Mouse (Mus musculus) ES-E14 (cell line): ENCODE results near the gene Ethe1.

Experiments used
- CHD2 ChIP-seq: IDR thresholded peaks from 2 replicates; pipeline ENCODE4 v1.6.1; 2014; ENCODE audit warnings: mild to moderate bottlenecking, low read depth, low read length, inconsistent platforms
- HCFC1 ChIP-seq: IDR thresholded peaks from 2 replicates; pipeline ENCODE4 v1.6.1; 2012; ENCODE audit warnings: low read length, inconsistent platforms, borderline replicate concordance; ENCODE audit not compliant: insufficient read depth
- MAFK ChIP-seq: IDR thresholded peaks from 2 replicates; pipeline ENCODE4 v1.6.1; 2014; ENCODE audit warnings: mild to moderate bottlenecking, low read depth, low read length, inconsistent platforms; ENCODE audit not compliant: insufficient read depth
- ZC3H11A ChIP-seq: IDR thresholded peaks from 2 replicates; pipeline ENCODE4 v1.6.1; 2012; ENCODE audit warnings: low read depth, mild to moderate bottlenecking, inconsistent platforms, low read length, borderline replicate concordance
- ZNF384 ChIP-seq: IDR thresholded peaks from 2 replicates; pipeline ENCODE4 v1.6.1; 2012; ENCODE audit warnings: low read depth, low read length, inconsistent platforms

DNA sequence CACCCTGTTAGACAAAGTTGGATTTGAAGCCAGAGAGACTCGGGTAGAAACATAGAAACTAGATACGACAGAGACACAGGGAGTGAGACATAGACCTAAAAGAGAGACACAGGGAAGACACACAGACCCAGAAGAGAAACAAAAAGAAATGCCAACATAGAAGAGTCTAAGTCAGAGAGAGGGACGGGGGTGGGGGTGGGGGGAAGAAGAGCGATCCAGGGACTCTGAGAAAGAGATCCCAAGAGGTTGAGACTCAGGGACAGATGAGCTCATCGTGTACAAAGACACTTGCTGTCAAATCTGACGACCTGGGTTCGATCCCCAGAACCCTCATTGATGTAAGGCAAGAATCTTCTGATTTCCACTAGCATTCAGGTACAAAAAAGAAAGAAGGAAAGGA lies 24.4 kb downstream of the Ethe1 start:
- TF ChIP-seq MAFK (no peak), ZNF384 (no peak), HCFC1 (no peak), CHD2 (no peak), ZC3H11A (no peak)
